Comparison of ENCODE assay signal across 22 mouse cellular contexts in the genomic region with DNA sequence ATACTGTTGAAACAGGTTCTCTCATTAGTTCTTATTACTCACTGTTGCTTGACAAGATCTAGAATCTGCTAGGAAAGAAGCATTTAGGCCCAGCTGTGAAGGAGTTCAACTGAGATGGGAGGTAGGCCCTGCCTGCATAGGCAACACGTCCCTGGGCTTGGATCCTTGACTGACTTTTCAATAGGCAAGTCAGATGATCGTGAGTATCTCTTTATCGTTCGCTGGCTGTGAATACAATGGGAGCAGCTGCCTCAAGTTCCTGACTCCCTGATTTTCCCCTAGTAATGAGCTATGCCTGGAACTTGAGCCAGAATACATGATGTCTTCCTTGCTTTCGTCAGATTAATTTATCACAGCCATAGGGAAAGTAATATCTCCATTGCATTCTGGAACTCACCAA.
DNase-seq lines count a peak whose midpoint lies in the region.
"Had no signal": no experiment of that assay in that cellular context is flagged by ENCODE, and none has a peak within 500 bp of the region (broad histone marks: within the 10 kb centered on the region; RNA-seq: fewer than 3 reads in every experiment).

No protein-coding gene starts in this region.

- intact Hi-C loops in heart, postnatal 14 days (cut with DNase I): no loop called here

- peak overlapping the region; percentile 19; the same call in 1 of the 2 replicates for H3K27ac ChIP-seq in brown adipose tissue, adult 24 weeks (replicated peaks; ENCODE audit: low read depth, low read length)
- H3K27ac ChIP-seq: embryonic facial prominence, embryonic 10.5 days; embryonic facial prominence, embryonic 13.5 days; forebrain, embryonic 12.5 days; forebrain, embryonic 15.5 days; hindbrain, embryonic 14.5 days; hindbrain, postnatal 0 days had no signal

- no peak overlapping the region for H3K4me3 ChIP-seq in brown adipose tissue, adult 24 weeks (ENCODE audit: insufficient read depth, low read depth, low read length)
- H3K4me3 ChIP-seq: embryonic facial prominence, embryonic 10.5 days; embryonic facial prominence, embryonic 13.5 days; erythroblast, embryonic 14.5 days; forebrain, embryonic 12.5 days; forebrain, embryonic 15.5 days had no signal

- H3K4me1 ChIP-seq in brown adipose tissue, adult 24 weeks (ENCODE audit: control insufficient read depth, insufficient read depth, insufficient read length, low read length): peaks cover 6% of the 10 kb centered on the region; the same call in 1 of the 2 replicates
- H3K4me1 ChIP-seq: embryonic facial prominence, embryonic 10.5 days; embryonic facial prominence, embryonic 13.5 days; forebrain, embryonic 12.5 days; forebrain, embryonic 15.5 days had no signal

- peak; percentile 24 to 43 for DNase-seq in heart, adult 9 months (ENCODE audit: low spot score in 2 of 2)
- no peak for DNase-seq in heart, postnatal 14 days
- DNase-seq in lung, postnatal 36 days: peak; percentile 10
- DNase-seq in lung, adult 18-20 months: no peak
- no peak for DNase-seq in ovary, adult 18-20 months (ENCODE audit: low spot score)
- DNase-seq: adrenal gland, adult 8-10 months; adrenal gland, postnatal 25 days; cerebellum, adult 11 months; cerebellum, adult 2 months; cerebellum, adult 9-11 months; cerebellum, postnatal 25 days; embryo, embryonic 11 days; gastrocnemius, postnatal 36 days; heart, postnatal 4 days had no signal

Comparison
In these comparisons a context has a peak if more than half of its experiments do, and no peak if none do; other contexts are left out.
1. DNase-seq: peak in heart, adult 9 months (2 of 2) and lung, postnatal 36 days (single experiment); none in heart, postnatal 14 days (0 of 2), lung, adult 18-20 months (0 of 2) and ovary, adult 18-20 months (single experiment).